Mouse (Mus musculus) myocyte (in vitro differentiated cells): ENCODE data around the gene Cxcr1. TPM values are rescaled to one million over a fixed set of nuclear protein-coding genes. Genes with fewer than 3 reads are reported as not detected.

Experiments
- H3K27me3 ChIP-seq: one replicate; pipeline ENCODE4 v1.6.1; 2011; ENCODE audit not compliant: control insufficient read depth, insufficient read depth, insufficient read length
- H3K36me3 ChIP-seq: one replicate; pipeline ENCODE4 v1.6.1; 2011; ENCODE audit not compliant: control insufficient read depth, insufficient read depth
- H3K4me2 ChIP-seq: one replicate; pipeline ENCODE4 v1.6.1; 2011; ENCODE audit warnings: low read depth, control low read depth
- H3K4me3 ChIP-seq: one replicate; pipeline ENCODE4 v1.5.1; 2011; ENCODE audit warnings: mild to moderate bottlenecking, control low read depth, moderate library complexity
- H3K79me2 ChIP-seq: one replicate; pipeline ENCODE4 v1.6.1; 2011; ENCODE audit not compliant: control insufficient read depth, insufficient read depth
- H3ac ChIP-seq: one replicate; pipeline ENCODE4 v1.6.1; 2011; ENCODE audit not compliant: control insufficient read depth, insufficient read length
- CEBPB ChIP-seq: IDR thresholded peaks from 2 replicates; pipeline ENCODE4 v1.6.1; 2011; ENCODE audit warnings: mild to moderate bottlenecking, moderate library complexity; ENCODE audit not compliant: poor library complexity, insufficient read depth, severe bottlenecking
- E2F4 ChIP-seq: IDR thresholded peaks from one replicate; pipeline ENCODE4 v1.6.1; 2011; ENCODE audit warnings: mild to moderate bottlenecking, control low read depth, moderate library complexity; ENCODE audit not compliant: insufficient read depth
- MAX ChIP-seq: IDR thresholded peaks from one replicate; pipeline ENCODE4 v1.6.1; 2011; ENCODE audit warnings: low read depth, mild to moderate bottlenecking, control low read depth
- MYOD1 ChIP-seq, 3 experiments: IDR thresholded peaks; one replicate each; pipeline ENCODE4 v1.6.1; 2011; ENCODE audit warnings: control low read depth in 2 of 3, low read depth in 2 of 3, mild to moderate bottlenecking in 2 of 3, moderate library complexity in 1 of 3; ENCODE audit not compliant: insufficient read length in 2 of 3, control insufficient read depth in 1 of 3
- MYOG ChIP-seq, 3 experiments: IDR thresholded peaks; one replicate each; pipeline ENCODE4 v1.6.1; 2011; ENCODE audit warnings: control low read depth in 2 of 3, low read depth in 2 of 3, mild to moderate bottlenecking in 2 of 3; ENCODE audit not compliant: insufficient read length in 2 of 3, control insufficient read depth in 1 of 3, insufficient read depth in 1 of 3
- POLR2A ChIP-seq: IDR thresholded peaks from one replicate; pipeline ENCODE4 v1.6.1; 2011; ENCODE audit warnings: low read depth, mild to moderate bottlenecking, control low read depth, moderate library complexity; ENCODE audit not compliant: insufficient read length
- POLR2AphosphoS2 ChIP-seq: IDR thresholded peaks from one replicate; pipeline ENCODE4 v1.6.1; 2011; ENCODE audit warnings: low read depth, control low read depth; ENCODE audit not compliant: insufficient read length
- REST ChIP-seq: IDR thresholded peaks from one replicate; pipeline ENCODE4 v1.6.1; 2011; ENCODE audit warnings: mild to moderate bottlenecking, control low read depth, moderate library complexity; ENCODE audit not compliant: insufficient read depth, insufficient read length
- SRF ChIP-seq: IDR thresholded peaks from one replicate; pipeline ENCODE4 v1.6.1; 2011; ENCODE audit warnings: low read depth; ENCODE audit not compliant: control insufficient read depth, insufficient read length
- TCF12 ChIP-seq: IDR thresholded peaks from one replicate; pipeline ENCODE4 v1.6.1; 2011; ENCODE audit warnings: mild to moderate bottlenecking, control low read depth; ENCODE audit not compliant: poor library complexity, insufficient read depth, severe bottlenecking
- TCF3 ChIP-seq: IDR thresholded peaks from one replicate; pipeline ENCODE4 v1.6.1; 2011; ENCODE audit warnings: low read depth, control low read depth; ENCODE audit not compliant: insufficient read length
- USF1 ChIP-seq: IDR thresholded peaks from one replicate; pipeline ENCODE4 v1.6.1; 2011; ENCODE audit warnings: low read depth, mild to moderate bottlenecking, control low read depth, moderate library complexity
- polyA plus RNA-seq: library from polyadenylated mRNA; unstranded; fragments of >200 nt; fragmentation: generic; extraction: Trizol; gene quantifications from one replicate; pipeline ENCODE4 v1.2.1, GENCODE M21; 2012; ENCODE audit warnings: missing spikeins

Gene Cxcr1
- polyA plus RNA-seq, 1 experiment: not detected

DNA sequence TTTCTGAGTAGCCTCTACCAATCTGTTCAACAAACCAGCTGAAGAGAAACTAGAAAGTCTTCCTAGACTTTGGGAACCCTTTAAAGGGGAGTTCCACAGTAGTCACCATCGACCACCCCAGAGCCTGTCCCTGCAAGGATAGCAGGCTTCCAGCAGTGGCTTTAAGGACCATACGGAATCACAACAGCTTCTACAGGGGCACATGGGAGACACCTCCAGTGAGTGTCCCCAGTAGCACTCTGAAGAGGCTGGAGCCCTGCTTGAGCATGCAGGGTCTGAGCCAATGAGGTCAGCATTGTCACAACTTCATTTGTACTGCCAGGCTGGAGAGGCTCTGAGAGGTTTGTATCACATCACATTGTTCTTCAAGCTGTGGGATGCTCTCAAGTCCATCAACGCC lies 44.3 kb downstream of the Cxcr1 start:
- TF ChIP-seq POLR2A: no peak
- TF ChIP-seq REST: no peak
- no peak for TF ChIP-seq MYOD1 (IDR thresholded peaks at IDR 0.05; ENCODE audit: control insufficient read depth in 1 of 3, insufficient read length in 2 of 3, low read depth in 2 of 3)
- no peak for TF ChIP-seq CEBPB
- no peak for TF ChIP-seq TCF3
- no peak for TF ChIP-seq SRF
- no peak for TF ChIP-seq MAX
- TF ChIP-seq MYOG (IDR thresholded peaks at IDR 0.05; ENCODE audit: control insufficient read depth in 1 of 3, insufficient read depth in 1 of 3, insufficient read length in 2 of 3, low read depth in 2 of 3): no peak
- TF ChIP-seq USF1: no peak
- no peak for TF ChIP-seq TCF12
- TF ChIP-seq E2F4: no peak
- TF ChIP-seq POLR2AphosphoS2: no peak
- H3K4me3 ChIP-seq: no peak overlapping the region
- H3K36me3 ChIP-seq: no peaks in the 10 kb centered on the region
- no peak overlapping the region for H3ac ChIP-seq
- H3K4me2 ChIP-seq: no peak overlapping the region
- peaks cover 8% of the 10 kb centered on the region for H3K27me3 ChIP-seq
- H3K79me2 ChIP-seq: no peaks in the 10 kb centered on the region

DNA sequence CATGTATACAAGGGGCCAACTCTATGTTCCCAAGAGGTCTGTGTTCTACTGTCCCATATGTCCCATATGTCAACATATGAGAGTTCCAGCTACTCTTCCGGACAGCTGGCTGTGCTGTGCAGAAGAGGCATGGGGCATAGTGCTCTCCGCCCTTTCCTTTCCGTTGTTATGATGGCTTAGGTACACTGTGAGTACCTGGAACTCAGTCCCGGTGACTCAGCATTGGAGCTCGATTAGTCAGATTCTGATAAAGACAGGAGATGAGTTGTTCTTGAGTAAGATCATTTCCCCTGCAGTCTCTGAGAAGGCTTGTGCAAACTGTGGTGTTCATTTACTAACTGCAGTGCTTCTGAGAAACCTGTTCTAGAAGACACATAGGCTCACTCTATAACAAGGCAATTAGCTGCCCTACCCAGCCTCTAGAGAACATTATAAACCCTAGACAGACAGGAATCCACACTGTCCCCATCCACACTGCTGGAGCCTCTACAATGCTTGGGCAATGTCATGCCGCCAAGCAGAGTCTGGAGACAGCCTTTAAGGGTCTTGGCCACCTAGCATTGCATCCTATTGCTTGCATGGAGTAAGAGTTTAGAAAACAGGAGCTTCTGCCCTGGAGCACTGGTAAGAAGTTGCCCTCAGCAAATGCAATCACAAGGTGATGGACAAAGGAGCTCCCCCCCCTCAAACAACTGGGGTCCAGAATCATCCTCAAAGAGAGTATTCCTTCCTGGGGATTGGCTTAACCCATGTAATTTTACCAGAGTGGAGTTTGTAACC lies 45.1 kb downstream of the Cxcr1 start:
- TF ChIP-seq CEBPB (no peak), MAX (no peak), POLR2A (no peak), TCF12 (no peak), TCF3 (no peak), USF1 (no peak), E2F4 (no peak), MYOD1 (IDR thresholded peaks at IDR 0.05; ENCODE audit: control insufficient read depth in 1 of 3, insufficient read length in 2 of 3, low read depth in 2 of 3) (no peak), POLR2AphosphoS2 (no peak), REST (no peak), SRF (no peak), MYOG (IDR thresholded peaks at IDR 0.05; ENCODE audit: control insufficient read depth in 1 of 3, insufficient read depth in 1 of 3, insufficient read length in 2 of 3, low read depth in 2 of 3) (no peak)
- H3K4me2 ChIP-seq: no peak overlapping the region
- no peak overlapping the region for H3K4me3 ChIP-seq
- H3K36me3 ChIP-seq: no peaks in the 10 kb centered on the region
- no peaks in the 10 kb centered on the region for H3K79me2 ChIP-seq
- H3K27me3 ChIP-seq: peaks cover 8% of the 10 kb centered on the region
- H3ac ChIP-seq: no peak overlapping the region

Other genes starting within 250 kb of the Cxcr1 start
- gene Tns1, start 70.2 kb downstream of the Cxcr1 start, polyA plus RNA-seq: 111 TPM
- gene Rufy4, start 69.1 kb downstream of the Cxcr1 start, polyA plus RNA-seq: not detected
- gene Cxcr2, start 40.6 kb downstream of the Cxcr1 start, polyA plus RNA-seq: not detected
- gene Arpc2, start 41.5 kb upstream of the Cxcr1 start, polyA plus RNA-seq: 214 TPM
- gene Gpbar1, start 83.9 kb upstream of the Cxcr1 start, polyA plus RNA-seq: 0.14 TPM
- 199 TPM for gene Aamp, start 90.1 kb upstream of the Cxcr1 start, polyA plus RNA-seq
- gene Pnkd, start 90.3 kb upstream of the Cxcr1 start, polyA plus RNA-seq: 93.7 TPM
- 178 TPM for gene Tmbim1, start 111.0 kb upstream of the Cxcr1 start, polyA plus RNA-seq
- gene Catip, start 167.5 kb upstream of the Cxcr1 start, polyA plus RNA-seq: 0.10 TPM
- 1.0 TPM for gene Slc11a1, start 180.6 kb upstream of the Cxcr1 start, polyA plus RNA-seq
- 64.0 TPM for gene Ctdsp1, start 196.9 kb upstream of the Cxcr1 start, polyA plus RNA-seq
- gene Vil1, start 214.7 kb upstream of the Cxcr1 start, polyA plus RNA-seq: 0.02 TPM